Mouse (Mus musculus) embryonic facial prominence, embryonic 13.5 days (tissue): Measurements from ENCODE around the gene Rab34. TPM values are rescaled to one million over a fixed set of nuclear protein-coding genes. Genes with fewer than 3 reads are reported as not detected.

Source experiments
- ATAC-seq: fragments of 200-750 bp; cut with Nextera tagmentation; 2 replicates; pipeline ENCODE4 v1.8.0; 2017; ENCODE audit warnings: low read depth; ENCODE audit not compliant: insufficient number of reproducible peaks, insufficient read depth, low FRiP score, low TSS enrichment
- H3K27ac ChIP-seq: fragments of 300-500 bp; sonication (generic); 2 replicates; pipeline ENCODE4 v1.5.1; 2015; ENCODE audit warnings: moderate library complexity, mild to moderate bottlenecking, inconsistent platforms
- H3K27me3 ChIP-seq: fragments of 300-500 bp; sonication (generic); 2 replicates; pipeline ENCODE4 v1.6.1; 2015; ENCODE audit warnings: mild to moderate bottlenecking, inconsistent platforms
- H3K36me3 ChIP-seq: fragments of 300-500 bp; sonication (generic); 2 replicates; pipeline ENCODE4 v1.6.1; 2015; ENCODE audit warnings: mild to moderate bottlenecking, inconsistent platforms
- H3K4me1 ChIP-seq: fragments of 300-500 bp; sonication (generic); 2 replicates; pipeline ENCODE4 v1.6.1; 2015; ENCODE audit warnings: inconsistent platforms
- H3K4me2 ChIP-seq: fragments of 300-500 bp; sonication (generic); 2 replicates; pipeline ENCODE4 v1.6.1; 2015; ENCODE audit warnings: moderate library complexity, mild to moderate bottlenecking, inconsistent platforms
- H3K4me3 ChIP-seq: fragments of 300-500 bp; sonication (generic); 2 replicates; pipeline ENCODE4 v1.5.1; 2015; ENCODE audit warnings: mild to moderate bottlenecking, inconsistent platforms
- H3K9ac ChIP-seq: fragments of 300-500 bp; sonication (generic); 2 replicates; pipeline ENCODE4 v1.6.1; 2015; ENCODE audit warnings: mild to moderate bottlenecking, inconsistent platforms
- H3K9me3 ChIP-seq: fragments of 300-500 bp; sonication (generic); 2 replicates; pipeline ENCODE4 v1.6.1; 2016; ENCODE audit warnings: inconsistent platforms
- WGBS: fragments of 180-500 bp; shearing (Covaris S2); methylation state at CpG from one replicate; pipeline ENCODE4 v1.1.7; 2015; ENCODE audit warnings: mixed read lengths; 5-methylcytosine and 5-hydroxymethylcytosine counted together
- polyA plus RNA-seq: library from polyadenylated mRNA; unstranded; fragments of >200 nt; fragmentation: Nextera tagmentation; extraction: Ambion mirVana; gene quantifications from 2 replicates; pipeline ENCODE4 v1.2.1, GENCODE M21; 2015

Gene Rab34
- polyA plus RNA-seq, 1 experiment from 2014 or later = 188 TPM

- Histone ChIP-seq H3K9ac (peak overlapping the region; percentile 77), H3K9me3 (no peaks in the 10 kb centered on the region), H3K4me2 (peak overlapping the region; percentile 77), H3K4me3 (peak overlapping the region; percentile 62), H3K27me3 (no peaks in the 10 kb centered on the region), H3K27ac (peak overlapping the region; percentile 96), H3K4me1 (peaks cover 38% of the 10 kb centered on the region), H3K36me3 (peaks cover 25% of the 10 kb centered on the region)
- 3% methylated on average over 9 of the region's 10 CpGs for WGBS
- ATAC-seq = no peak
Observed at GRCm38 (mm10) chr11:78175771-78176401, 12.3 kb upstream of the Rab34 start.

DNA sequence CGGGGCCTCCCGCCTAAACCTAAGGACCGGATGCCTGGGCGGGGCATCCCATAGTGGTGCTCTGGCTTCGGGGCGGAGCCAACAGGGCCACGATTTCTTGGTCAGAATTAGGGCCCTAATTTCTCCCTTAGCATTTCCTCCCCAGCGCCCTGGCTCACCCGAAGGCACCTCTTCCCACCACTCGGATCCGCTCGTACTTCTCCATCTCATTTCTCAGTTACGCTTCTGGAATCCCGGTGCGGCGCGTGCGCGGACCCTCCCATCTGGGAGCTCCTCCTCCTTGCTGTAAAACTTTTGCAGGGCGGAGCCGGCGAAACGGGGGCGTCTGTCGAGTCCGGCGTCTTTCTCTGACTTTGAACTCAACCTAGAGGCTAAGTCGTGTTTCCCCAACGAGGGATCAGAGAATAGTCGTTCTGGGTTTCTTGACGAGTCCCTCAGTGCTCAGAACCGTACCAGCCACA is 11.8 kb upstream of the Rab34 start, which contains the start of the genes Nek8 and Tlcd1:
Gene Nek8 (minus strand): TSS at position 274 of the 461 bp plus-strand sequence.
Gene Tlcd1 (plus strand): TSS at position 310 of the 461 bp plus-strand sequence.
- Histone ChIP-seq H3K4me2 (peak within 1 kb of the TSS; percentile 77), H3K9me3 (no peaks in the 10 kb centered on the region), H3K27ac (peak within 1 kb of the TSS; percentile 96), H3K9ac (peak within 1 kb of the TSS; percentile 77), H3K27me3 (no peaks in the 10 kb centered on the region), H3K36me3 (peaks cover 30% of the 10 kb centered on the region), H3K4me3 (peak within 1 kb of the TSS; percentile 62), H3K4me1 (peaks cover 42% of the 10 kb centered on the region)
- peak; percentile 35; the same call in 1 of the 2 replicates for ATAC-seq
- under 1% methylated on average over 32 of the region's 32 CpGs for WGBS

DNA sequence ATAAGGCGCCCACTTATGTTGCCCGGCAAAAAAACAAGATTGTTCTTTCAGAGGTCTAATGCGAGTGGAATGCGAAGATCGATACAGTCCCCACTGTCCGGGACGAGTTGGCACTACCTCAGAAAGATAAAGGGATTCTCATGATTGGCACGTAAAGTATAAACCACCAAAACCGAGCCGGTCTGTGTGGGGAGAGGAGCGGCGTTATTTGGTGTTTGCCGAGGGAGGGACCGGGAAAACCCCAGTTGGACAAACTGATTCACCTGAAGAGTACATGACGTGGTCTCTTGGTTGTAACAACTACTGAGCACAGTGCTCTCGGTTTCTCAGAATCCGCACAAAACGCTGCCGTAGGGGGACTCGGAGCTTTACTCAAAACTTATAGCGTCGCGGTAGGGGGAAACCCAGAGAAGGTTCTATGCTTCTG is 11.3 kb upstream of the Rab34 start:
- under 1% methylated on average over 23 of the region's 23 CpGs for WGBS
- H3K4me2 ChIP-seq = peak overlapping the region; percentile 77
- H3K9ac ChIP-seq = peak overlapping the region; percentile 77
- peak overlapping the region; percentile 96; the same call in 1 of the 2 replicates for H3K27ac ChIP-seq
- no peak for ATAC-seq
- no peaks in the 10 kb centered on the region for H3K9me3 ChIP-seq
- H3K4me3 ChIP-seq = peak overlapping the region; percentile 62
- H3K36me3 ChIP-seq = peaks cover 32% of the 10 kb centered on the region
- no peaks in the 10 kb centered on the region for H3K27me3 ChIP-seq
- H3K4me1 ChIP-seq = peaks cover 45% of the 10 kb centered on the region

GRCm38 (mm10) chr11:78177437-78177836 is 10.8 kb upstream of the Rab34 start:
- 2% methylated on average over 10 of the region's 10 CpGs for WGBS
- peaks cover 32% of the 10 kb centered on the region for H3K36me3 ChIP-seq
- peak overlapping the region; percentile 77 for H3K4me2 ChIP-seq
- no peaks in the 10 kb centered on the region for H3K27me3 ChIP-seq
- no peak for ATAC-seq
- H3K9me3 ChIP-seq = no peaks in the 10 kb centered on the region
- peak overlapping the region; percentile 77 for H3K9ac ChIP-seq
- peak overlapping the region; percentile 96 for H3K27ac ChIP-seq
- peaks cover 50% of the 10 kb centered on the region for H3K4me1 ChIP-seq
- peak overlapping the region; percentile 62 for H3K4me3 ChIP-seq

DNA sequence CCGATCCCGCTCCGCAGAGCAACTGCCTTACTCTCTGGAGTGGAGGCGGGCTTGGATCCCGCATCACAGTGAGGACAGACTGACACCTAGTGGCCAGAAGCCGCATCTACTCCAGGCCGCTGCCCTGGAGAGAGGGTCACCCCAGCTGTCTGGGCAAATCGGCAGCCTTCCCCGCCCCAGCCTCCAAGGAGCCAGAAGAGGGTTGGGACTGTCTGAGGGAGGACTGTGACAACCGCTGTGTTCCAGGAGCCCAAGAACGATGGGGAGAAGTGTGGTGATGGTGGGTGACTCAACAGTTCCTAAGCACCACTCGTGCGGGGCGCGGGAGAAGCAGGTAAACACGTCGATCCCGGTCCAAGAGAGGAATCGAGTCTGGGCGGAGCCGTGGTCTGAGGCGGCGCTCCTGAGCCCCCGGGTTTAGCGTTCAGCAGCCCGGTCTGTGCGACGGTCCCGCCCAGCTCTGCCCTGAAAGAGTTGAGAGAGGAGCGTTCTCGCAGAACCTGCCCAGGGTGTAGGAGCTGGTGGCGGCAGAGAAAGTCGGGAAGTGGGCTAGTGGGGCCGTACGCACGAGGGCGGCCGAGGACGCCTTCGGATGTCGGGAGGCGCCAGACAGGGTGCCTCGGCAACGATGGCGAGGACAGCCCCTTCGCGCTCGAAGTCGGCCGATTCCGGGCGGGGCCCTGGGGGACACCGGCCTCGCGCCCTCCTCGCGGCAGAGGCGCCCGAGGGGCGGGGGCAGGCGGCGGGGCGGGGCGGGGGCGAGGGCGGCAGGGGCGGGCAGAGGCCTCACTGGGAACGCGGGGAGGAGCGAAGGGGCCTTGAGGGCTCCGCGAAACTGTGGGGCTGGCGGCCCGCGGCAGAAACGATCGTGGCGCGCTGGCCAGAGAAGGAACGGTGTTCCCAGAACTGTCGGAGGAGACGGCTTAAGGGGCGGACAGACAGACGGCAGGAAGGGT is 10.0 kb upstream of the Rab34 start:
- H3K4me1 ChIP-seq = peaks cover 50% of the 10 kb centered on the region

GRCm38 (mm10) chr11:78178859-78179437 is 9.3 kb upstream of the Rab34 start:
- H3K4me3 ChIP-seq = peak overlapping the region; percentile 62
- H3K4me1 ChIP-seq = peaks cover 52% of the 10 kb centered on the region
- under 1% methylated on average over 29 of the region's 29 CpGs for WGBS
- H3K4me2 ChIP-seq = peak overlapping the region; percentile 77
- ATAC-seq = no peak; the same call in 1 of the 2 replicates
- peaks cover 32% of the 10 kb centered on the region for H3K36me3 ChIP-seq
- peak overlapping the region; percentile 77 for H3K9ac ChIP-seq
- H3K9me3 ChIP-seq = no peaks in the 10 kb centered on the region
- no peaks in the 10 kb centered on the region for H3K27me3 ChIP-seq
- H3K27ac ChIP-seq = peak overlapping the region; percentile 96

More for the DNA sequence above, 10.0 kb upstream of the Rab34 start:
- peak; percentile 70 for ATAC-seq
- Histone ChIP-seq H3K4me2 (peak overlapping the region; percentile 77), H3K36me3 (peaks cover 32% of the 10 kb centered on the region), H3K4me3 (peak overlapping the region; percentile 62), H3K9ac (peak overlapping the region; percentile 77), H3K27ac (peak overlapping the region; percentile 96), H3K27me3 (no peaks in the 10 kb centered on the region), H3K9me3 (no peaks in the 10 kb centered on the region)
- under 1% methylated on average over 82 of the region's 84 CpGs for WGBS

DNA sequence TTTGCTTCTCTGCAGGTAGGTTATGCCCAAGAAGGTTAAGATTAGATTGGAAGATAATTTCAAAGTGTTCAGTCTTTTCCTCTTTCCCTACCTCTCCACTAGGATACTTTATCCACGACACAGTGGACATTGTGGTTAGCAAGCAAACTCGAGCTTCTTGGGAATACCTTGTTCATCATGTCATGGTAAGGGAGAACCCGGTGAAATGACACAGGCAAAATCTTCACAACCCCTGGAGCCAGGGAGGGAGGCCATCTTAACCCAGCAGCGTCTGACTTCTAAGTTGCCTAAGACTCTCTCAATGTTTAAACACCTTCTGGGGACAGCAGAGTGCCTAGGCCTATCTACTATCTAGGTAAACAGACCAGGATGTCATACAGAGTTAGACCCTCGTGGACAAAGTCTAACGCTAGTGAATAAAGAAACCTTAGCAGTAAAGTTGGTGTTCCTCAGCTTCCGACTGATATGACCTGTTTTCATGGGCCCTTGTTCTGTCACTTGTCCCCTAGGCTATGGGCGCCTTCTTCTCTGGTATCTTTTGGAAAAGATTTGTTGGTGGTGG is 8.7 kb upstream of the Rab34 start:
- Histone ChIP-seq H3K9ac (peak overlapping the region; percentile 77), H3K9me3 (no peaks in the 10 kb centered on the region), H3K4me1 (peaks cover 55% of the 10 kb centered on the region), H3K27ac (peak overlapping the region; percentile 96), H3K36me3 (peaks cover 32% of the 10 kb centered on the region), H3K27me3 (no peaks in the 10 kb centered on the region), H3K4me3 (peak overlapping the region; percentile 62), H3K4me2 (peak overlapping the region; percentile 77)
- ATAC-seq = no peak
- 28% methylated on average over 8 of the region's 8 CpGs for WGBS

DNA sequence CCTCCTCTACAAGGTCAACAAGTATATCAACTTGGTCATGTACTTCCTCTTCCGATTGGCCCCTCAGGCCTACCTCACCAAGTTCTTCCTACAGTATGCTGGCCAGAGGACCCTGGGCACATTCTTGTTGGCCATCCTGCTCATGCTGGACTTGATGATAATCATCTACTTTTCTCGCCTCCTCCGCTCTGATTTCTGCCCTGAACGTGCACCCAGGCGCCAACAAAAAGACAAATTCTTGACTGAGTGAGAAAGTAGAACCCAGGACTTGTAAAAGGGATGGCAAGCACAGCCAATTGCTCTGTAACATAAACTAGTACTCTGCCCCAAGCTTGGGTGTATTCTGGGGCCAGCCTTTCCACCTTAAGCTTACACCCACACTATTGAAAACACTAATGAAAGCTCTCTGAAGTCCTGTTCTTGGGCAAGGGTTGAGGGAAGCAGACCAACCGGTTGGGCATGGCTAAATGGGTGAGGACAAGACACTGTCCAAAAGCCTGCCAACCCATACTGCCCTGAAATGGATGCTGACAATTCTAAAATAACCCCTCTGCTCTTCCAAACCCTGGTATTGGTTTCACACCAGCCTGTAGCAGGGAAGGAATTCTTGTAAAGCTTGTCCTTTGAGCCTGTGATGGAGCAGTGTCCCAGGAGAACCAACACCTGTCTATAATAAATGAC is 8.0 kb upstream of the Rab34 start:
- no peaks in the 10 kb centered on the region for H3K9me3 ChIP-seq
- H3K9ac ChIP-seq = 0 out of 2 replicates have a peak overlapping the region, but pooled peaks have one; percentile 77
- ATAC-seq = no peak
- H3K36me3 ChIP-seq = peaks cover 32% of the 10 kb centered on the region
- peaks cover 52% of the 10 kb centered on the region for H3K4me1 ChIP-seq
- H3K4me2 ChIP-seq = peak overlapping the region; percentile 77
- 74% methylated on average over 6 of the region's 6 CpGs for WGBS
- H3K27me3 ChIP-seq = no peaks in the 10 kb centered on the region
- H3K27ac ChIP-seq = peak overlapping the region; percentile 5
- peak overlapping the region; percentile 62; the same call in 1 of the 2 replicates for H3K4me3 ChIP-seq

- peak overlapping the region; percentile 76 for H3K4me2 ChIP-seq
- H3K9ac ChIP-seq = peak overlapping the region; percentile 97
- H3K9me3 ChIP-seq = no peaks in the 10 kb centered on the region
- H3K27ac ChIP-seq = no peak overlapping the region
- WGBS = 44% methylated on average over 2 of the region's 2 CpGs
- peak overlapping the region; percentile 68 for H3K4me3 ChIP-seq
- H3K27me3 ChIP-seq = no peaks in the 10 kb centered on the region
- peaks cover 32% of the 10 kb centered on the region for H3K36me3 ChIP-seq
- no peak for ATAC-seq
- peaks cover 47% of the 10 kb centered on the region for H3K4me1 ChIP-seq
Observed at GRCm38 (mm10) chr11:78181830-78182357, 6.3 kb upstream of the Rab34 start.

DNA sequence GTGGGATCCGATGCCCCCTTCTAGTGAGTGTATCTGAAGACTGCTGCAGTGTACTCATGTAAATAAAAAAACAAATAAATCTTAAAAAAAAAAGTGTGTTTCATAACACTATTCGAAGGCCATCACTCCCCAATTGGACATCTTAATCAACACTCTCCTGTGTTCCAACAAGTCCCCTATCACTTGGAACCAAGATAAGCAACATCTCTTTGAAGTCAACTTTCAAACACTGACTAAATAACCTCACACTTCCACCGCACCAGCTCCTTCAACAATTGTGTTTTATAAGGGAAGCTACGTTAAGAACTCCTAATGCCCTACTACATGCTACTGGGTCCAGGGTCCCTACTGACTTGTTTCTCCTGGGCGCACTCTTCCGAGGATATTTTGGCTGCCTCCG is 5.8 kb upstream of the Rab34 start:
- H3K4me3 ChIP-seq = peak overlapping the region; percentile 68
- H3K4me1 ChIP-seq = peaks cover 44% of the 10 kb centered on the region
- peak overlapping the region; percentile 97 for H3K9ac ChIP-seq
- H3K27ac ChIP-seq = peak overlapping the region; percentile 97; the same call in 1 of the 2 replicates
- H3K27me3 ChIP-seq = no peaks in the 10 kb centered on the region
- WGBS = 9% methylated on average over 7 of the region's 7 CpGs
- no peaks in the 10 kb centered on the region for H3K9me3 ChIP-seq
- ATAC-seq = no peak
- peaks cover 32% of the 10 kb centered on the region for H3K36me3 ChIP-seq
- H3K4me2 ChIP-seq = peak overlapping the region; percentile 76
